Mouse (Mus musculus): ENCODE data around the gene Mllt1. TPM values are rescaled to one million over a fixed set of nuclear protein-coding genes. Genes with fewer than 3 reads are reported as not detected.

Mllt1 gene
- total and polyA plus RNA-seq, 3 experiments: 17.1 to 40.4 (median 20.3) TPM

- Histone ChIP-seq H3K36me3 (replicated peaks in 1 of 2; ENCODE audit: control insufficient read depth in 1 of 2, insufficient read depth in 1 of 2, low read length in 1 of 2) (peaks cover 0 to 14% of the 10 kb centered on the region in 2 experiments), H3K9me3 (replicated peaks; ENCODE audit: low read length) (no peaks in the 10 kb centered on the region), H3K27me3 (replicated peaks) (no peaks in the 10 kb centered on the region), H3K79me2 (replicated peaks; ENCODE audit: control insufficient read depth, extremely low read depth, insufficient read depth, poor library complexity, severe bottlenecking) (no peaks in the 10 kb centered on the region), H3K27ac (ENCODE audit: insufficient read depth, low read depth) (no peak overlapping the region), H3K4me2 (ENCODE audit: insufficient read depth, low read depth, poor library complexity, severe bottlenecking) (no peak overlapping the region), H3K9ac (ENCODE audit: insufficient read depth, low read depth) (no peak overlapping the region), H3K4me1 (ENCODE audit: control insufficient read depth in 1 of 2, insufficient read depth in 2 of 2) (peaks cover 8 to 14% of the 10 kb centered on the region in 2 experiments), H3K4me3 (replicated peaks in 1 of 3; ENCODE audit: low read depth in 2 of 3, low read length in 2 of 3, poor library complexity in 1 of 3) (no peak overlapping the region)
- dilution Hi-C loops (cut with MboI; ENCODE audit: extremely low pct_ligation_motif_present, extremely low pct_unique_long_range_greater_than_20kb, low sequenced_read_pairs): no loop called here
- TF ChIP-seq CHD2 (IDR thresholded peaks at IDR 0.05; ENCODE audit: low read length) (no peak), JUN (IDR thresholded peaks at IDR 0.05; ENCODE audit: insufficient read depth, low read depth, low read length) (no peak), MAZ (IDR thresholded peaks at IDR 0.05; ENCODE audit: low read depth, low read length) (no peak), MEF2A (IDR thresholded peaks at IDR 0.05; ENCODE audit: borderline replicate concordance, low read depth, low read length) (no peak), UBTF (IDR thresholded peaks at IDR 0.05; ENCODE audit: low read depth, low read length) (no peak), ZKSCAN1 (IDR thresholded peaks at IDR 0.05; ENCODE audit: borderline replicate concordance, low read depth, low read length) (no peak), RCOR1 (conservative IDR thresholded peaks at IDR 0.05; ENCODE audit: low read depth, low read length) (no peak), ELF1 (IDR thresholded peaks at IDR 0.05; ENCODE audit: low read depth, low read length) (no peak)
- in situ Hi-C loops (cut with MboI; ENCODE audit: low pct_ligation_motif_present, low pct_unique_long_range_greater_than_20kb, low sequenced_read_pairs): no loop called here
- no peak for DNase-seq (ENCODE audit: extremely low read depth)
Observed at GRCm38 (mm10) chr17:56884331-56884730, 50.9 kb downstream of the Mllt1 start.

GRCm38 (mm10) chr17:56883612-56884011 lies 51.6 kb downstream of the Mllt1 start:
- Histone ChIP-seq H3K36me3 (replicated peaks in 1 of 2; ENCODE audit: control insufficient read depth in 1 of 2, insufficient read depth in 1 of 2, low read length in 1 of 2) (peaks cover 0 to 8% of the 10 kb centered on the region in 2 experiments), H3K4me3 (replicated peaks in 1 of 3; ENCODE audit: low read depth in 2 of 3, low read length in 2 of 3, poor library complexity in 1 of 3) (peak overlapping the region; percentile 16 to 39 (median 26)), H3K9ac (ENCODE audit: insufficient read depth, low read depth) (no peak overlapping the region), H3K4me1 (ENCODE audit: control insufficient read depth in 1 of 2, insufficient read depth in 2 of 2) (peaks cover 8 to 14% of the 10 kb centered on the region in 2 experiments), H3K9me3 (replicated peaks; ENCODE audit: low read length) (no peaks in the 10 kb centered on the region), H3K79me2 (replicated peaks; ENCODE audit: control insufficient read depth, extremely low read depth, insufficient read depth, poor library complexity, severe bottlenecking) (no peaks in the 10 kb centered on the region), H3K27me3 (replicated peaks) (no peaks in the 10 kb centered on the region), H3K4me2 (ENCODE audit: insufficient read depth, low read depth, poor library complexity, severe bottlenecking) (peak overlapping the region; percentile 65), H3K27ac (ENCODE audit: insufficient read depth, low read depth) (no peak overlapping the region)
- no peak for TF ChIP-seq BHLHE40 (IDR thresholded peaks at IDR 0.05; ENCODE audit: low read depth, low read length)
- no peak for TF ChIP-seq JUND (conservative IDR thresholded peaks at IDR 0.05; ENCODE audit: low read depth, low read length)
- no peak for TF ChIP-seq MAX (IDR thresholded peaks at IDR 0.05; ENCODE audit: low read length)
- no peak for TF ChIP-seq CHD1 (IDR thresholded peaks at IDR 0.05; ENCODE audit: low read depth, low read length)
- no peak for TF ChIP-seq TCF12 (IDR thresholded peaks at IDR 0.05; ENCODE audit: low read depth, low read length)
- no peak for TF ChIP-seq PAX5 (IDR thresholded peaks at IDR 0.05; ENCODE audit: low read length)
- no peak for TF ChIP-seq ELF1 (IDR thresholded peaks at IDR 0.05; ENCODE audit: low read depth, low read length)
- no peak for TF ChIP-seq SMC3 (IDR thresholded peaks at IDR 0.05; ENCODE audit: low read depth, low read length)
- no peak for TF ChIP-seq RCOR1 (conservative IDR thresholded peaks at IDR 0.05; ENCODE audit: low read depth, low read length)
- no peak for TF ChIP-seq MXI1 (IDR thresholded peaks at IDR 0.05; ENCODE audit: low read depth, low read length)
- TF ChIP-seq E2F4 (IDR thresholded peaks at IDR 0.05; ENCODE audit: insufficient replicate concordance, low read depth, low read length): no peak
- TF ChIP-seq JUN (IDR thresholded peaks at IDR 0.05; ENCODE audit: insufficient read depth, low read depth, low read length): no peak
- no peak for TF ChIP-seq POLR2AphosphoS2 (IDR thresholded peaks at IDR 0.05; ENCODE audit: low read depth, low read length)
- no peak for TF ChIP-seq USF2 (conservative IDR thresholded peaks at IDR 0.05; ENCODE audit: low read depth, low read length)
- no peak for TF ChIP-seq NRF1 (IDR thresholded peaks at IDR 0.05; ENCODE audit: low read depth, low read length)
- no peak for TF ChIP-seq UBTF (IDR thresholded peaks at IDR 0.05; ENCODE audit: low read depth, low read length)
- no peak for TF ChIP-seq ETS1 (conservative IDR thresholded peaks at IDR 0.05; ENCODE audit: low read depth, low read length)
- TF ChIP-seq TBP (conservative IDR thresholded peaks at IDR 0.05; ENCODE audit: low read depth, low read length): no peak
- DNase-seq (ENCODE audit: extremely low read depth): no peak
- dilution Hi-C loops (cut with MboI; ENCODE audit: extremely low pct_ligation_motif_present, extremely low pct_unique_long_range_greater_than_20kb, low sequenced_read_pairs): no loop called here
- in situ Hi-C loops (cut with MboI; ENCODE audit: low pct_ligation_motif_present, low pct_unique_long_range_greater_than_20kb, low sequenced_read_pairs): no loop called here
